Mouse (Mus musculus): Measurements from ENCODE around the gene Noxo1.
"Not testable (repeated sequence)": the region's sequence is repeated elsewhere in the genome, so short reads cannot be mapped to it uniquely, and the experiment has no call there.

Noxo1 gene

DNA sequence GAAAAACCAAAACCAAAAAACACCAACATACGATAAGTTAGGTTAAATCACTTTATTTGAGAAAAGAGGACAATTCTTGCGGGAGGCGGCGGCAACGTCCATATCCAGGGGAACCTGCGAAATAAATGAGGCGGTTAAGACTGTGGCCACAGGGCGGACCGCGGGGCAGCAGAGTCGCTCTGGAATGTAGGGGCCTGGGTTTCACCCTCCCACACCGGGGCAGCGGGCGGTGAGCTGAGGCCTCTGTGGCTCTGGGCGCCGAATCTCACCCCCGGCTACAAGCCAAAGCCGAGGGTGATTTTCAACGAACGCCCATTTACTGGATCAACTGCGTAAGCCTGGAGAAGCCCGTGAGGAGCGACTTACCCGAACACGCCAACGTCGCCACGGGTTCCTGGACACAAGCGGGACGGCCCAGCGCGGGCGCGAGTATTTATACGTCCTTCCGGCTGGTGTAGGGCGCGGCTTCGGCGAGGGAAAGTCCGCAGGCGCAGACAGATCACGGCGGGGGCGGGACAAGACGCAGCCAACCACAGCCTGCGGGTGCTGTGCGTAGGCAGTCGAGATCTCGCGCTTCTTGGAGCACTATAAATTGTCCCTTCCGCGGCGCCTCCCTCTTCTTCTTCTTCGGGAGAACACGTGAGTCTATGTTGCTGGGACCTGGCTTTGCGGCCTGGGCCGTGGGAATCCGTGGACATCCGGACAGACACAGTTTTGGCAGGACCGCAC is 23.6 kb downstream of the Noxo1 start:
- peak; percentile 98 for DNase-seq (ENCODE audit: extremely low spot score)

DNA sequence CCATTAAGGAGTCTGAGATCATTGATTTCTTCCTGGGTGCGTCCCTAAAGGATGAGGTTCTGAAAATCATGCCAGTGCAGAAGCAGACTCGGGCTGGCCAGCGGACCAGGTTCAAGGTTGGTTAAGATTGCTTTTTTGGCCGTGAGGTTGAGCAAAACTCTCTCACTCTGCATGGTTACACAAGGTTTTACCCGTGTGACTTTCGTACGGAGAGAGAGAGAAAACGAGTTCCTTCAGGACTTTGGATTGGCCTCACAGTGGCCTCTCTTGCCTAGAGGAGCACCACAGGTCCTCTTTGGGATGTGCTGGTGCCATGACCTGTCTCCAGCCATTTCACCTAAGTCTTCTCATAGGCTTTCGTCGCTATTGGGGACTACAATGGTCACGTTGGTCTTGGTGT is 24.6 kb downstream of the Noxo1 start:
- not testable (repeated sequence) for DNase-seq (ENCODE audit: extremely low spot score)

DNA sequence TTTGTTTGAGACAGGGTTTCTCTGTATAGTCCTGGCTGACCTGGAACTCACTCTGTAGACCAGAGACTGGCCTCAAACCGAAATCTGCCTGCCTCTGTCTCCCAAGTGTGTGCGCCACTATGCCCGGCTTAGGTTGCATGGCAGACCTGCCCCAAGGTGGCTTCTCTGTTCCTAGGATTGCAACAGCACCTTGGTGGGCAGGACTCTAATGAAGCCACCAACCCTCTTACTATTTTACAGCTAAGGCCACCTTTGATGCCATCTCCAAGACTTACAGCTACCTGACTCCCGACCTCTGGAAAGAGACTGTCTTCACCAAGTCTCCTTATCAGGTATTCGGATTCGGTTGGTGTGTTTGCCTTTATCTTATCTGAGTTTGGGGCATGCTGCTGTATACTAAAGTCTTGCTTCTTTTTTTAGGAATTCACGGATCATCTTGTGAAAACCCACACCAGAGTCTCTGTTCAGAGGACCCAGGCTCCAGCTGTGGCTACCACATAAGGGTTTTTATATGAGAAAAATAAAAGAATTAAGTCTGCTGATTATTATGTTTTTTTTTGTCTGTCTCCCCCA is 25.4 kb downstream of the Noxo1 start:
- not testable (repeated sequence) for DNase-seq (ENCODE audit: extremely low spot score)

DNA sequence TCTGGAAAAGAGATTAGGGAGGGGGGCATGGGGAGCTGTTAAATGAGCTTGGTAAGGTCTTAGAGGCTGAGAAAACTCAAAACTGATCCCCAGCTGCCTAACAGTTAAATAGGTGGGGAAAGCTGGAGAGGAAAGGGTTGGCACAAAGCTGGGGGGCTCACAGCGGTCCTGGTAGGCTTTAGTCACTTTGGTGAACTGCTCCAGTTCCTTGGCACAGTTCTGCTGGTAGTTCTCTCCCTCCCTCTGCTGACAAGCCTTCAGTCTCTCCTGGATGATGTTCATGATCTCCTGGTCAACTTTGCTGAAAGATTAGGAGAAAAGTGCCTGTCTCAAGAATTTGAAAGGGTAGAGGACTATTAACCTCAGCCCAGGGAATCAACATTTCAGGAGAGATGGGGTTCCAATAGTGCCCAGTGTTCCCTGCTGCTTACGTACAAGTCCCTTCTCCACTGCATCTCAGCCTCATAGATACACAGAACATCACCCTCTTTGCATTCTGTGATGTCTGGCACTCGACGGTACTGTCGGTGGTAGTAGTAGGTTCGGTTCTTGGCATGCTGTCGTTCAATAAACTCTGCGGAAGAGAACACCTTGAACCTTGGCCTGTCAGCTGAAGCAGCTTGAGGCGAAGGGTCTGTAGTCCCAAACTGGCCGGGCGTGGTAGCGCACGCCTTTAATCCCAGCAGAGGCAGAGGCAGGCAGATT is 26.3 kb downstream of the Noxo1 start:
- DNase-seq (ENCODE audit: extremely low spot score), result peak; percentile 57

DNA sequence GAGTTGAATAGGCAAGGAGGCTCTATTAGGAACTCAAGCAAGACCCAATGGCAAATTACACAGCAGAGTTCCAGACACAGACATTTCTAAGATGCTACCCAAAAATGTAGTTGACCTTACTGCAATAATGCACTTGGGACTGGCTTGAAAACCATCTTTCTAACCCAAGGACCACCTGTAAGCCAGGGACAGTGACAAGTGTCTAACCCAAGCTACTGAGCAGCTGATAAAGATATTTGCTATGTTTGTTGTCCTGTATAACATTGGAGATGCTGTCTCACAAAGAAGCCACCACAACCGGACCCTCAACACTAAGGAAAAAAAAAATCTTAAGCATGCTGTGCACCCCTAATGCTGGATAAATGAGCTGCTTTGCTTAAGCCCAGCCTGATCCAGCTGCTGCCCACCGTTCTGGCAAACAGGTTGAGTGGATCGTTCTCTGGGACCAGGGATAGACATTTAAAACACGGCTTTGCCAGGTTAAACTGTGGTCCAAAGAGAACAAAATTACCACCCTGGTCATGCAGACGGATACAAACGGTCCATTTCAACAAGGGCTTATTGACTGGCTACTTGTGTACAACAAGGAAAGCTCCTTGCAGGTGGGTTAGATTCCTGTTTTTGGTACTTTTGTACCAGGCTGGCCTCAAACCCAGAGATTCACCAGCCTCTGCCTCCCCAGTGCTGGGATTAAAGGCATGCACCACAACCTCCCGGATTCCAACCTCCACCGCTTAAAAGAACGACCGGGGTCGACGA is 27.3 kb downstream of the Noxo1 start:
- DNase-seq (ENCODE audit: extremely low spot score), result peak; percentile 51

DNA sequence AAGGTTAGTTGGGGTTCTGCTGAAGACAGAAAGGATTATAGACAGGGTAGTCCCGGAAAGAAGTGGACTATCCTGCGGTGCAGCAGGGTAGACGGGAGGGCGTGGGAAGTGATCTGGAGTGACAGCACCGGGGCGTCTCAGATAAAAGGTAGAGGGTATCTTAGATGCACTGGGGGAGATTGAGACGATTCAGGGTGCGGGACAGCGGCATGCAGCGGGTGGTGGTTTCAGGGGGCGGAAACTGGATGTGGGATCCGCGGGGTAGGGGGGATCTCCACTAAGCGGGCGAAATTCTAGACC is 27.8 kb downstream of the Noxo1 start:
- no peak for DNase-seq (ENCODE audit: extremely low spot score)

DNA sequence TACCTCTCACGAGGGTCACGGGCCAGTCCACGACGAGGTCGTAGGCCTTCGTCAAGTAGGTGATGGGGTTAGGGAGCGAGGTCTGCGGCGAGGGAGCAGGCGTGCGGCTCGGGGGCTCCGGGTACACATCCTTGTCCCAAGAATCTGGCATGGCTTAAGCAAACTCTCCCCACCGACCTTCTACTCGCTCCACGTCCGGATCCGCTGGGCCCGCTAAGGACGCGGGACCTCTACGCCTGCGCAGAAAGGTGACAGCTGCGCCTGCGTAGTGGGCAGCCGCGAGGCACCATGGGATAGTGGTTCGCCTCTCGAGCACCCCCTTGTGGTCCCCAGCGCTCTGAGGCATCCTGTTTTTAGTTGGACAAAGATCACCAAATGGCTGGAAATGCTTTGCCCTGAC is 28.1 kb downstream of the Noxo1 start, which contains the start of gene Ndufb10:
Gene Ndufb10, minus strand, starts transcription at position 295 of the 400 bp plus-strand sequence.
- peak; percentile 96 for DNase-seq (ENCODE audit: extremely low spot score)

DNA sequence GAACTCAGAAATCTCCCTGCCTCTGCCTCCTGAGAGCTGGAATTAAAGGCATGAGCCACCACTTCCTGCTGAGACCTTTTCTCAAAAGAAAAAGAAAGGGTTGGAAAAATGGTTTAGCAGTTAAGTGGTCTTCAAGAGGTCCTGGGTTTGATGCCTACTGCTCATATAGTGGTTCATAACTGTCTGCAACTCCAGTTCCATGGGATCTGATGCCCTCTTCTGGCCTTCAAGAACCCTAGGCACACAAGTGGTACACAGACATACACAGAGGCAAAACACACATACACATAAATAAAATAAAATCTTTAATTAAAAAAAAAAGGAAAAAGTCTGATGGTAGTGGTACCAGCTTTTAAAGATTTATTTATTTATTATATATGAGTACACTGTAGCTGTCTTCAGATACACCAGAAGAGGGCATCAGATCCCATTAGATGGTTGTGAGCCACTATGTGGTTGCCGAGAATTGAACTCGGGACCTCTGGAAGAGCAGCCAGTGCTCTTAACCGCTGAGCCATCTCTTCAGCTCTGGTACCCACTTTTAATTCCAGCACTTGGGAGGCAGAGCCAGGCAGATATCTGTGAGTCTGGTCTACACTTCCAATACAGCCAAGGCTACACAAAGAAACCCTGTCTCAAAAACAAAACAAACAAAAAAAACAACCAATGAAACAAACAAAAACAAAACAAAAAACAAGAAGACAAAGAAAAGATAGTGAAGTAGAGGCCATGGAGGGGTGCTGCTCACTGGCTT is 29.8 kb downstream of the Noxo1 start:
- DNase-seq (ENCODE audit: extremely low spot score), result no peak

DNA sequence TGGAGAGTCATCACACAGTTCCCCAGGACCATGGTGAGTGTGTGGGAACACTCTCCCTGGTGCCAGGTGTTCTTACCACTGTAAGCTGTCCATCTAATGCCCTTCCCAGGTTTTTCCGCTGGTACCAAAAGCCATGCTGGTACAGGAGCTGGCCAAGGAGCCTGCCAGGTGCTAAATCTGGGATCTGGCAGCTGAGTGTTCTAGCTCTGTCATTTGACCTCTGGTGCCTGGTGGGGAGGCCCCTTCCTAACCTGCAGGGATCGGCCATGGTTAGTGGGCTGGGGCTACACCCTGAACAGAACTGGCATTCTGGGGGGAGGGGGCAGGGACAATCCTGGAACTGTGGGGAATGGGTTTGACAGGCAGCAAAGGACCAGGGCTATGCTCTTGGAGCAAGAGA is 31.6 kb downstream of the Noxo1 start, which contains the start of gene Rpl3l:
Gene Rpl3l, plus strand, starts transcription at position 203 of the 400 bp plus-strand sequence.
- no peak for DNase-seq (ENCODE audit: extremely low spot score)

DNA sequence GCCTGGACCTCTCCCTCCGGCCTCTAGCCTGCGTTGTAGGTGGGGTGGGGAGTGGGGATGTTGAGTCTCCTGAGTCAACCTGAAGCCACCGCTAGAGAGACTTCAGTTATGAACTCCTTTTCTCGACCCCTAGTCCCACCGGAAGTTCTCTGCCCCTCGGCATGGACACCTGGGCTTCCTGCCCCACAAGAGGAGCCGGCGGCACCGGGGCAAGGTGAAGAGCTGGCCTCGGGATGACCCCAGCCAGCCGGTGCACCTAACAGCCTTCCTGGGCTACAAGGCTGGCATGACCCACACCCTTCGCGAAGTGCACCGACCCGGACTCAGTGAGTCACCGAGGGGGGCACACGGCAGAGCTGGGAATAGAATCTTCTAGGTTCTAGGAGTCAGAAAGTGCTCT is 32.1 kb downstream of the Noxo1 start:
- DNase-seq (ENCODE audit: extremely low spot score), result no peak

DNA sequence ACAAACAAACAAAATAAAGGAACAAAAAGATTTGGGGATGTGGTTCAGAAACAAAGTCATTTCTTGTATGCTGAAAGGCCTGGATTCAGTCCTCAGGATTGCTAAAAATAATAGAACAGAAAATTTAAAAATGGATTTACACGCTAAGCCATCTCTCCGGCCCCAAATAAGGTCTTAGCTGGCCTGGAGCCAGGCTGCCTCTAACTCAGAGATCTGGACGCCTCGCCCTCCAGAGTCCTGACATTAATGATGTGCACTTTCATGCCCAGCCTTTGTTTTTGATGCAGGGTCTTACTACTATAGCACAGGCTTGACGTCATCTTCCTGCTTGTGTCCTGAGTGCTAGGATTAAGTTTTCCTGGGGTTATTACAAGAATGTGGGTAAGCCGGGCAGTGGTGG is 33.0 kb downstream of the Noxo1 start:
- DNase-seq (ENCODE audit: extremely low spot score), result no peak

DNA sequence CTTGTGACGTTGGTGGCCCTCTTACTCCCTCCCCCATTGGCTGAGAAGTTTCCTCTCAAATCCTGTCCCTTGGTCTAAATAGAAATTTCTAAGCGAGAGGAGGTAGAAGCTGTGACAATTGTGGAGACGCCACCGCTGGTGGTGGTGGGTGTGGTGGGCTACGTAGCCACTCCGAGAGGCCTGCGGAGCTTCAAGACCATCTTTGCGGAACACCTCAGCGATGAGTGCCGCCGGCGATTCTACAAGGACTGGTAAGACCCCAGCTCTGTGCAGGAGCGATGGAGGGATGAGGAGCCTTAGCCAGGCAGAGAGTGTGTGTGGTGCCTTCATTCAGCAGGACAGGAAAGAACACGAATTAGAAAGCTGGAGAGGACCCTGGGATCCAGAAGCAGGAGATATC is 34.8 kb downstream of the Noxo1 start:
- no peak for DNase-seq (ENCODE audit: extremely low spot score)

DNA sequence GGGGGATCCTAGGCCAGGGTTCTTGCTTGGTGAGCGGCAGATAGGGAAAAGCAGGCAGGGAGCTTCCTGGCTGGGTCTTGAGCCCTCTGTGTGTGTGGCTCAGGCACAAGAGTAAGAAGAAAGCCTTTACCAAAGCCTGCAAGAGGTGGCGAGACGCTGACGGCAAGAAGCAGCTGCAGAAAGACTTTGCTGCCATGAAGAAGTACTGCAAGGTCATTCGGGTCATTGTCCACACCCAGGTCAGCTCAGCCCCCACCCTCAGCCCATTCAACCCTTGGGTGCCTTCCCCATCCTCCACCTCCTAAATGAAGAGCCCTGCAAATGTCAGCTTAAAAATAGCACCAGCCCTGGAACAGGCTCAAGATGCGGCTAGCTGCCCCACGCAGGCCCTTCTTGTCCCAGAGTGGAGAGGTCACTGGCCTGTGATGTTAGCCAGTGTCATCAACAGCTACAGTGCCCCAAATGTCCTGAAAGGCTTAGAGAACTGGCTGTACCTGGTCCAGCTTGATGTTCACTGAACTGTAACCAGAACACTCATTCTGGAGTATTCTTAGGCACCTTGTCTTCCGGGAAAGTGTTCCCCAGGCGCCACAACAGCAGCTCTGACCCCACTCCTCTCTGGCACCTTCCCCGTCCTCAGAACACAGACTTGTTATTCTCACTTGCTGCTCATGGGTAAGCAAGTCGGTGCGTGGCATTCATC is 36.4 kb downstream of the Noxo1 start:
- DNase-seq (ENCODE audit: extremely low spot score), result no peak

DNA sequence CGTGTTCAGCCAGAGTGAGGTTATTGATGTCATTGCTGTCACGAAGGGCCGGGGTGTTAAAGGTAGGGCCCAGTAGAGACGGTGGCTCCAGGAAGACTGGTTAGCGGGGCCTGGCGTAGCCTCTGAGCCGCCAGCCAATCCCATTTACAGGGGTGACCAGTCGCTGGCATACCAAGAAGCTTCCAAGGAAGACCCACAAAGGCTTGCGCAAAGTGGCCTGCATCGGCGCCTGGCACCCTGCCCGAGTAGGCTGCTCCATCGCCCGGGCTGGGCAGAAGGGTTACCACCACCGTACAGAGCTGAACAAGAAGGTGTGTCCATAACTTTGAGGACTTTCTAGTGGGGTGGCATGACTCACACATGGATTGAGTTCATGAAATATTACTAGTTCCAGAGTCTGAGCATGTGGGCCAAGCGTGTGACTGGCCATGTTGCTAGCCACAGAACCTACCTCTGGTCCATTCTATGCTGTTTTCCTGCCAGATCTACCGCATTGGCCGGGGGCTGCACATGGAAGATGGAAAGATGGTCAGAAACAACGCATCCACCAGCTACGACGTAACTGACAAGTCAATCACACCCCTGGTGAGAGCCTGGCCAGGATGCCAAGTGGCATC is 37.5 kb downstream of the Noxo1 start:
- DNase-seq (ENCODE audit: extremely low spot score), result no peak

DNA sequence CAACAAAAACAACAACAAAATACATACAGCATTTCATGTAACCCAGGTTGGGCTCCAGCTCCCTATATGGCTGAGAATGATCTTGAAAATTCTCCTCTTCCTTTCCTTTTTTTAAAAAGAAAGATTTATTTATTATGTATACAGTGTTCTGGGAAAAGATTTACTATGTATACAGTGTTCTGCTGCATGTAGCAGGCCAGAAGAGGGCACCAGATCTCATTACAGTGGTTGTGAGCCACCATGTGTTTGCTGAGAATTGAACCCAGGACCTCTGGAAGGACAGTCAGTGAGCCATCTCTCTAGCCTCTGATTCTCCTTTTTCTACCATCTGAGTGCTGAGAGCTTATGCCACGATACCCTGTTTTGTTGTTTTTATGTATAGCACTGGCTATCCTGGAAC is 38.5 kb downstream of the Noxo1 start:
- no peak for DNase-seq (ENCODE audit: extremely low spot score)

DNA sequence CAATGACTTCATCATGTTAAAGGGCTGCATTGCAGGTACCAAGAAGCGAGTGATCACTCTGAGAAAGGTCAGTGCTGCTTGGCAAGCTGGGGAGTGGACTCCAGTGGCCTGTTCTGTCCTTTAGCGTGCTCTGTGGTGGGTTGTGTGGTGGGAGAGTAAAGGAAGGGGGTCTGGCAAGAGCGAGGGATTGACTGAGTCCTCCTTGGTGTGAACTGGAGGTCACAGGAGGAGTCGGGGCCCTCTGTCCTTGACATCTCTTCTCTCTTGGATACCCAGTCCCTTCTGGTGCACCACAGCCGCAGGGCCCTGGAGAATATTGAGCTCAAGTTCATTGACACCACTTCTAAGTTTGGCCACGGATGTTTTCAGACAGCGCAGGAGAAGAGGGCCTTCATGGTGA is 39.4 kb downstream of the Noxo1 start:
- DNase-seq (ENCODE audit: extremely low spot score), result no peak

DNA sequence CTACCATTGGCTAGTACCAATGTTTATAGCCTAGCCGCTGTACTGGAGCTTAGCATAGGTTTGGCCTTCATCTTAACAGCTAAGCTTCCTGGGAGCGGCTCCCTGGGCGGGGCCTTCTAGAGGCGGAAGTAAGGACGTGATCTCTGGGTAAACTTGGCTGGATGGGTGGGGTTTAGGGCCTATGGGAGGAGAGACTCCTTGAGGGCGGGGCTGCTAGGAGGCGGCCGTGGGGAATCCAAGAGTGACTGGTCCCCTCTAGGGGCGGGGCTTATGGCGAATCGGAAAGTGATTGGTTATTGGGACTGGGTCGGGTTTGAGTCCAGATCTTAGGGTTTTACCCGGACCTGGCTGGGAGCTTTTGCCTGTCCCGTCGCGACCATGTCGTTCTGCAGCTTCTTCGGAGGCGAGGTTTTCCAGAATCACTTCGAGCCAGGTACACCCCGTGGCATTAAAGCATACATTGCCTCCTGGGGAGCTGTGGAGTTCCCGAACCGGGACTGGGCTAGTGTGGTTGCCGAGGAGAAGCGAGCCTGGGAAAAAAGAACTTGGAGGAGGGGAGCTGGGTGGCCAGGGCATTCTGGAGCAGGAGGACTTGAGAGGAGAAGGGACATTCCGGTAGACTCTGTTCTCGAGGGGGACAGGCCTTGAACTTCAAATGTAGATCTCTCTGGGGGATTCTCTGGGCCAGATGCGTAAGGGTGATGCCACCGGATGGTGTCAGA is 40.5 kb downstream of the Noxo1 start, which contains the start of gene Msrb1:
Gene Msrb1, plus strand, starts transcription at position 313 of the 722 bp plus-strand sequence.
- peak; percentile 96 for DNase-seq (ENCODE audit: extremely low spot score)

DNA sequence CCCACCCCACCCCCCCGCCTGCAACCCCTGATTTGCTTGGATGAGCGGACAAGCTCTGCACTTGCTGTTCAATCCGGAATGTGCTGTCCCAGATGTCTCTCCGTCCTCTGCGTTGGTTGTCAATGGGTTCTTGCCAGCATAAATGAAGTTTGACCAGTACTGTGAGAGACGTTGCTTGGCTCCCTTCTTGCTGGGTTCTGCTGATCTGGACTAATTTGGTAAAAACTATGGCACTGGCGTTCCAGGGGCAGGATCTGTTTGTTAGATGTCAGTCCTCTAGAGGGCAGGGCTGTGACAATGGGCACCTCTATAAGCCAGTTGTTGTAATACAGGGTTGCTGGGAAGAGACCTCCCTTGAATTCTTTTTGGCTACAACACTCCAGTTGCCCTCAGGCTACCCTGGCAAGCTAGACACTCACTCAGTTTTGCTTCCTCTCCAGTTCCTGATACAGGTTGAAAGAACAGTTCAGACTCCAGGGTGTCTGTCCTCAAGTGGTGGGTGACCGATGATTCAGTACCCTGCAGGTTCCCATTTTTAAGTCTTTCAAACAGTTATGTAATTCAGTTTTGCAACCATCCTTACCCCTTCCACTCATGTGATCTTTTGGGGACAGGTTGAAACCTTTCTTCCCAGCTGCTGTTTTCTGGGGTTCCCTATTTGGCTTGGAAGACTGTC is 41.2 kb downstream of the Noxo1 start:
- no peak for DNase-seq (ENCODE audit: extremely low spot score)

DNA sequence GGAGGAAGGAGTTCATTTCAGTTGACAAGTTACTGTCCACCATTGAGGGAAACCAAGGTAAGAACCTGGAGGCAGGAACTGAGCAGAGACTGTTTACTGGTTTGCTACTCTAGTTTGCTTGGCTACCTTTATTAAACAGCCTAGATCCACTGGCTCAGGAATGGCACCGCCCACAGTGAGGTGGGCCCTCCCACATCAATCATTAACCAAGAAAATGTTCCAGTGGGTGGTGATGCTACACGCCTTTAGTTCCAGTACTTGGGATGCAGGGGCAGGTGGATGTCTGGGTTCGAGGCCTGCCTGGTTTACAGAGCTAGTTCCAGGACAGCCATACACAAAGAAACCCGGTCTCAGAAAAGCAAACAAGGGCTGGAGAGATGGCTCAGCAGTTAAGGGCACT is 42.2 kb downstream of the Noxo1 start:
- DNase-seq (ENCODE audit: extremely low spot score), result no peak

Measured in embryo, embryonic 9.5 days (tissue).